Mouse (Mus musculus) kidney, adult 2 months (tissue): ENCODE measurements around the gene Itga5.

Experiments used
- CTCF ChIP-seq: fragments of 200-500 bp; conservative IDR thresholded peaks from 2 replicates; pipeline ENCODE4 v1.5.1; 2011; ENCODE audit warnings: low read depth, mild to moderate bottlenecking, control low read depth, low read length, moderate library complexity, mixed read lengths; ENCODE audit not compliant: insufficient read depth, insufficient read length
- POLR2A ChIP-seq: fragments of 200-500 bp; IDR thresholded peaks from one replicate; pipeline ENCODE4 v1.6.1; 2011; ENCODE audit warnings: low read depth, low read length, control low read depth

DNA sequence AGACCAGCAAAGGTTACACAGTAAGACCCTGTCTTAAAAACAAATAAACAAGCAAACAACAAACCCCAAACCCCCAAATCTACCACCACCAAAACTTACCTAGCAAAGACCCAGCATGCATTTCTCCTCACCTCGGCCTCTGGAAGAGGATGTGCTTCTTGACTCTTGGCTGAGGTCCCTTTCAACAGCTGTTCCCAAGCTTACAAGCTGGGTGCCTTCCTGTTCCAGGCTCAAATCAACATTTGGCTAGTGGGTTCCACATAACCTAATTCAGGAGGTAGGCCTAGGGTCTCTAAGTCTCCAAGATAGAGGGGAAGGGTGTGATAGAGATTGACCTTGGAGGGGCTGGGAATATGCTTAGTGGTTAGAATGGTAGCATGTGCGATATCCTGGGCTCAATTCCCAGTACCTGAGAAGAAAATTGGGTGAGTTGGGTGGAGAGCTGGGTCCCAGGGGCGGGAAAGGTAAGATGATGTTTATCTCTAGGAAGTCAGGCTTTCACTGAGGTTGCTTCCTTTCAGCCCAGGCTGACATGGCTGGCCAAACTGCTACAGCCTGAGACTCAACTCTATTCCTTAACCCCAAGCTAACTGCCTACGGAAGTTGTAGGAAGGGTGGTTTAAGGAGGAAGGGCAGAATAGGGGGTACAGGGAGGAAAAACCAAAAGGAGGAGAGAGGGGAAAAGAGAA lies 8.7 kb upstream of the Itga5 start:
- TF ChIP-seq CTCF = no peak
- no peak for TF ChIP-seq POLR2A
